Mouse (Mus musculus): ENCODE data around the gene Pparg. TPM values are rescaled to one million over a fixed set of nuclear protein-coding genes. Genes with fewer than 3 reads are reported as not detected.

Gene Pparg
- polyA plus RNA-seq, 1 experiment from 2014 or later: 13.9 TPM

DNA sequence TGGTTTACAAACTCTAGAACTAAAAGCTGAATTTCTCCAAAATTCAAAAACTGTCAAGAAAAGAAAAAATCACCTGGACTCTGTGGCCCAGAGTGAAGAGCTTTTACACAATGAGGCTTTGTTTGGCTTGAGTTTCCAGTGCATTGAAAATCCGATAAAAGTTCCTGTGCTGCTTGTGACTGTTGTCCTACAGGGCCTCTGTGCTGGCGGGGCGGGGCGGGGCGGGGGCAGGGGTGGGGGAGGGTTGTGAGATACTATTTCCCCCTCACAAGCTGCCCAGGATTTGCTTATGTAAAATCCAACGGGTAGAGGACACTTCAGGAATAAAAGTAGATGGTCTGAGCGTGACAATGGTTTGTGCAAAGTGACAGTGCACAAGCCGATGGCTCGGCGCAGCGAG is 16.2 kb upstream of the Pparg start:
- ATAC-seq: peak; percentile 47; the same call in 1 of the 2 replicates
- Histone ChIP-seq H3K4me1 (ENCODE audit: control insufficient read depth, insufficient read depth, low read length) (peaks cover 11% of the 10 kb centered on the region), H3K36me3 (ENCODE audit: control insufficient read depth, insufficient read depth, low read length) (no peaks in the 10 kb centered on the region), H3K27ac (ENCODE audit: low read length) (no peak overlapping the region), H3K9me3 (ENCODE audit: control insufficient read depth, low read length) (no peaks in the 10 kb centered on the region), H3K4me2 (ENCODE audit: low read depth, low read length) (no peak overlapping the region; the same call in 1 of the 2 replicates), H3K27me3 (replicated peaks; ENCODE audit: control insufficient read depth, insufficient read depth, low read length) (no peaks in the 10 kb centered on the region), H3K4me3 (ENCODE audit: low read length) (no peak overlapping the region), H3K9ac (ENCODE audit: low read depth, low read length) (no peak overlapping the region)
- 37% methylated on average over 11 of the region's 11 CpGs for WGBS

DNA sequence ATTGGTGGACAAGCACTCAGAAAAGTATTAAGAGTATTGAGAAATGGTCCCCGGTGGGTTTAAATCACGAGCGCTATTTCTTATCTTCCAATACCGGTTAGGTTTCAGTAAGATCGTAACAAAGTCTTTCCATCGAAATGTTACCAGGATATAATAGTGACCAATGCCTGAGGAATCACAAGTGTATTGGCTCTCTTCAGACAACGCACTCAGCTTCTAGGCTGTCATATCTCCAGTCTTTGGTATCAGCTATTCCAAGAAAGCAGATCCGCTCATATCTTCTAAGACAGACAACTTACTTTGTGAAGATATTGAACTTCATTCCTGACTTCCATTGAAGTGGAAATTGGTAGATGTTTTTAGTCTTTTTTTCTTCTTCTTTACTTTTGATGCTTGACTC is 15.7 kb upstream of the Pparg start:
- Histone ChIP-seq H3K27me3 (replicated peaks; ENCODE audit: control insufficient read depth, insufficient read depth, low read length) (no peaks in the 10 kb centered on the region), H3K36me3 (ENCODE audit: control insufficient read depth, insufficient read depth, low read length) (no peaks in the 10 kb centered on the region), H3K27ac (ENCODE audit: low read length) (no peak overlapping the region), H3K9me3 (ENCODE audit: control insufficient read depth, low read length) (no peaks in the 10 kb centered on the region), H3K9ac (ENCODE audit: low read depth, low read length) (no peak overlapping the region), H3K4me2 (ENCODE audit: low read depth, low read length) (no peak overlapping the region; the same call in 1 of the 2 replicates), H3K4me3 (ENCODE audit: low read length) (no peak overlapping the region), H3K4me1 (ENCODE audit: control insufficient read depth, insufficient read depth, low read length) (peaks cover 13% of the 10 kb centered on the region)
- ATAC-seq: no peak
- WGBS: 85% methylated on average over 8 of the region's 8 CpGs

DNA sequence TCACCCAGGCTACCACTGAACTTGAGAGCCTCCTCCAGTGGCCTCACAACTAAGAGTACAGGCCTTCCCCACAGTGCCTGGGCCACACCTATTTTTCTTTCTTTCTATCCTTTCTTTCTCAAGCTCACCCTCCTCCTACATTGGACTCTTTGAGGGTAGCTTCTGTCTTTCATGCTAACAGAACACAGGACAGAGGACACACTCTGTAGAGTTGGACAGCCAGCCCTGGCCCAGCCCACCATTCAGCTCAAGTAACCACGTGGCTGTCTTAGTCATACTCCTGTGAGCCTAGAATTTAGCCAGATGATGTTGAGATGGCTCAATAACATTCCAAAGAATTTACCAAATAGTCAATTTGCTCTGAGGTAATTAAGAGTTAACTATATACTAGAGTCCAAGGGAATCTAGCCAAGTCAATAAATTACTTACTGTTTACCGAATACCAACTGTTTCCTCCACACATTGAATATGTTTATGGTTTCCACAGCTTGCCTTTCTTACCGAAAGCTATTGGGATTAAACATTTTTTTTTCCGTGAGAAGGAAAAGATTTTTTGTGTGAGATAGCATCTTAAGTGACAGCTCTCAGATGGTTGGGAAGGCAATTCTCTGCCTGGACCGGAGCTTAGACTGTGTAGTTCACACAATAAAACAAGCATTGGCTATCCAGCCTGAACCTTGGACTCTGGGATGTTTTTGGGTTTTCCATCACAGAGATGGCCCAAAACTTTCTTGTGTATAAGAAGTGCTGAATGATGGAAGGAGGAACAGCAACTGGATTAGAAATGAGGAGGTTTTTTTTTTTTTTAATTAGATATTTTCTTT is 10.9 kb upstream of the Pparg start:
- H3K4me1 ChIP-seq (ENCODE audit: control insufficient read depth, insufficient read depth, low read length): peaks cover 6% of the 10 kb centered on the region
- H3K4me3 ChIP-seq (ENCODE audit: low read length): no peak overlapping the region
- 31% methylated on average over 5 of the region's 5 CpGs for WGBS
- no peaks in the 10 kb centered on the region for H3K36me3 ChIP-seq (ENCODE audit: control insufficient read depth, insufficient read depth, low read length)
- H3K9me3 ChIP-seq (ENCODE audit: control insufficient read depth, low read length): no peaks in the 10 kb centered on the region
- ATAC-seq: peak; percentile 86
- H3K27me3 ChIP-seq (replicated peaks; ENCODE audit: control insufficient read depth, insufficient read depth, low read length): no peaks in the 10 kb centered on the region
- no peak overlapping the region for H3K9ac ChIP-seq (ENCODE audit: low read depth, low read length)
- peak overlapping the region; percentile 54 for H3K27ac ChIP-seq (ENCODE audit: low read length)
- no peak overlapping the region for H3K4me2 ChIP-seq (ENCODE audit: low read depth, low read length)

DNA sequence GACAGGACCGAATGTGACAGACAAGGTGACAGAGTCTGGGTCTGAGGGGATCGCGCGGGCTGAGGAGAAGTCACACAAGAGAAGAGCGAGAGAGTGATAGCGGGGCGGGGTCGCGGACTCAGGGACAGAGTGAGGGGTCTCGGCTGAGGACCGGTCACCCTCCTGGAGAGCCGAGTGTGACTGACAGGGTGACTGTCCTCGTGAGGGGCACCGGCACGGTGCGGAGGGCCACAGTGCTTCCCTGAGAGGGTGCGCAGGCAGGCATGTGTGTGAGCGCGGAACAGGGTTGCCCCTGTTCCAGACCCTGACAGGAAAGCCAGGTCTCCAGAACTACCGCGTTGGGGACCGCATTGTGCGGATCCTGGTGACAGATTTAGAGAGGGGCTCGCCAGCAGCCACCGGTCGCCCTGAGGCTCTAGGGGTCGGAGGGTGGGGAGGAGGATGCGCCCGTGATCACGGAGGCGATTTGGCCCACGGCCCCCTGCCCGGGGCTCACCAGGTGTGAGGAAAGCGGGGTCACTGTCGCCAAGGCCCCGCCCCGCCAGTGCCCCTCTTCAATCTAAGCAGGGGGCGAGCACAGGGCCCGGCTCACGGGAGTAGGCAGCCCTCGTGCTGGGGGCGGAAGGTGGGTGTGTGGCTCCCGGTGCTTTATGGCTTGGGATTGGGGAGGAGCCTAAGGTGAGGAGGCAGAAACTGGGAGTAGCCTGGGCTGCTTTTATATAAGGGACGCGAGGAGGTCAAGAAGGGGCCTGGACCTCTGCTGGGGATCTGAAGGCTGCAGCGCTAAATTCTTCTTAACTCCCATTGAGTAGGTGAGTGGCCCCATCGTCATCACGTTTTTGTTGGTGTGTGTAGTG is 1.1 kb downstream of the Pparg start:
- Histone ChIP-seq H3K27ac (ENCODE audit: low read length) (peak overlapping the region; percentile 69; the same call in 1 of the 2 replicates), H3K27me3 (replicated peaks; ENCODE audit: control insufficient read depth, insufficient read depth, low read length) (0 out of 2 replicates have a peak, but pooled peaks cover 5% of the 10 kb centered on the region), H3K9me3 (ENCODE audit: control insufficient read depth, low read length) (peaks cover 3% of the 10 kb centered on the region; the same call in 1 of the 2 replicates), H3K36me3 (ENCODE audit: control insufficient read depth, insufficient read depth, low read length) (no peaks in the 10 kb centered on the region), H3K4me3 (ENCODE audit: low read length) (peak overlapping the region; percentile 71), H3K4me2 (ENCODE audit: low read depth, low read length) (peak overlapping the region; percentile 94), H3K4me1 (ENCODE audit: control insufficient read depth, insufficient read depth, low read length) (peaks cover 4% of the 10 kb centered on the region; the same call in 1 of the 2 replicates), H3K9ac (ENCODE audit: low read depth, low read length) (peak overlapping the region; percentile 82)
- 2% methylated on average over 48 of the region's 48 CpGs for WGBS
- ATAC-seq: peak; percentile 73

DNA sequence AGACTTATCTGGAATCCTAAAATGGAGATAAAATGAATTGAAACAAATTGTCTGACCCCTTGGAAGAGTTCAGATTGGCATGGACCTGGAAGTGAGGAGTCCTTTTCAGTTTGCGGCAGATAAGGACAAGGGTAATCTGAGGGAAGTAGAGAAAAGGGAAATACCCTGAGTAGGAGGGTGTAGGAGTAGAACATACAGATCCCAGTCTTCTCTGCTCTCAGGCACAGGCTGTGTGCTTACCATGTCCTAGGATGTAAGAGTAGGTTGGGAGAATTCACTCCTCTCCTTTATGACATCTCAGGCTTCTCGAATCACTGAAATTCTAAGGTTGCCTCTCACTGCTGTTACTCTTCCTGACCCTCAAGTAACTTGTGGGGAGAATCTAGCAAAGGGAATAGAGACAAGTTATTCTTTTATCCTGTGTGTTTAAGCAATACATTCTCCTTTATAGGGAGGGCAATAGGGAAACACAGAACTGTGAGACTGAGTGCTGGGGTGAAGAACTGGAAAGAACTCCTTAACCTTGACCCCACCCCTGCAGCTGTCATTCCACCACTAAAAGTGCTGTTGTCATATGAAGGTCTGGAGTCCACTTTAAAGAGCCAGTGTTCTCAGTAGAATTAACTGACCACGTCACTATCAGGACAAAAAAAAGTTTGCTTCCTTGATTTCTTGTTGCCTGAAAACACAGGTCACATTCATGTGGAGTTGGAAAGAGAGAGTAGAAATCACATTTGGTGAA is 6.3 kb downstream of the Pparg start:
- ATAC-seq: no peak

DNA sequence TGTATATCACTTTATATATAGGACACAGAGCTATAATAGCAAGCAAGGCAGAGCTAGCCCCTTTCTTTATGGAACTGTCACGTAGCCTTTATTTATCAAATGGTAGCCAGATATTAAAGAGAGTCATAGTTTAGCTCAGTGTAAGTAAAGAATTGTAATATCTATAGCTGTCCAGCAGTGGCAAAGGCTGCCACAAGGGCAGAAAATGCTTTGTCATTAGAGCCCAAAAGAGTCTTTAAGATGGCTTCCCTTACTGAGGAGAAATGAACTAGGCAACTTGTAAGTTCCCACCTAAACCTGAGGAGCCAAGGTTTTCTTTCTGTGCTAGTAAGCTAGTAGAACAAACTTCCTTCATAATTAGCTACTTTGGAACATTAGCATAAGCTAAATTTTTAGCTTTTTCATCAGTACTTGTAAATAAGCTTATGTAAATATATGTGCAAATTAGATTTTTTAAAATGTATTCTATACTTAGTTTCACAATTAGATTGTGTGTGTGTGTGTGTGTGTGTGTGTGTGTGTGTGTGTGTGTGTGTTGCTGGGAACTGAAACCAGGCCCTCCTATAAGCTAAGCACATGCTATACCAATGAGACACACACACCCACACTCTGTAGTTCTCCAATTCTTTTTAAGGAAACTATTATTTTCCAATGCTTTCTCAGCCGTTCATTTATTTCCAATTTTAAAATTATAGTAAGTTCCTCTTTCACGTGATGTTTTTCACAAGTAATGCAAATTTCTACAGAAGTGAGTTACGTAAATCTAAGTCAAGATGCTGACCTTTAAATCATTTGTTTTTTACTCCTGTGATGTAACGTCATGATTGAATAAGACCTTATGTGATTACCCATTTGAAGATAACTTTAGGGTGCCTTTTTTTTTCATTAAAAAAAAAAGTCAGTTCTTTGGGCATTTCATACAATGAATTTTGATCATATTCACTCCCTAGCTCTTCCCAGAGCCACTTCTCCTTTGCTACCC is 14.4 kb downstream of the Pparg start:
- H3K4me2 ChIP-seq (ENCODE audit: low read depth, low read length): no peak overlapping the region
- H3K4me1 ChIP-seq (ENCODE audit: control insufficient read depth, insufficient read depth, low read length): no peaks in the 10 kb centered on the region
- WGBS: 86% methylated on average over 5 of the region's 5 CpGs
- H3K4me3 ChIP-seq (ENCODE audit: low read length): no peak overlapping the region
- ATAC-seq: no peak
- no peaks in the 10 kb centered on the region for H3K36me3 ChIP-seq (ENCODE audit: control insufficient read depth, insufficient read depth, low read length)
- H3K27ac ChIP-seq (ENCODE audit: low read length): no peak overlapping the region
- H3K9ac ChIP-seq (ENCODE audit: low read depth, low read length): no peak overlapping the region
- no peaks in the 10 kb centered on the region for H3K9me3 ChIP-seq (ENCODE audit: control insufficient read depth, low read length)
- H3K27me3 ChIP-seq (replicated peaks; ENCODE audit: control insufficient read depth, insufficient read depth, low read length): no peaks in the 10 kb centered on the region

More for the DNA sequence above, 6.3 kb downstream of the Pparg start:
- Histone ChIP-seq H3K4me1 (ENCODE audit: control insufficient read depth, insufficient read depth, low read length) (peaks cover 2% of the 10 kb centered on the region; the same call in 1 of the 2 replicates), H3K36me3 (ENCODE audit: control insufficient read depth, insufficient read depth, low read length) (no peaks in the 10 kb centered on the region), H3K9ac (ENCODE audit: low read depth, low read length) (no peak overlapping the region), H3K9me3 (ENCODE audit: control insufficient read depth, low read length) (no peaks in the 10 kb centered on the region), H3K27ac (ENCODE audit: low read length) (no peak overlapping the region), H3K4me2 (ENCODE audit: low read depth, low read length) (no peak overlapping the region), H3K27me3 (replicated peaks; ENCODE audit: control insufficient read depth, insufficient read depth, low read length) (0 out of 2 replicates have a peak, but pooled peaks cover 3% of the 10 kb centered on the region), H3K4me3 (ENCODE audit: low read length) (no peak overlapping the region)
- WGBS: 70% methylated on average over 3 of the region's 3 CpGs

DNA sequence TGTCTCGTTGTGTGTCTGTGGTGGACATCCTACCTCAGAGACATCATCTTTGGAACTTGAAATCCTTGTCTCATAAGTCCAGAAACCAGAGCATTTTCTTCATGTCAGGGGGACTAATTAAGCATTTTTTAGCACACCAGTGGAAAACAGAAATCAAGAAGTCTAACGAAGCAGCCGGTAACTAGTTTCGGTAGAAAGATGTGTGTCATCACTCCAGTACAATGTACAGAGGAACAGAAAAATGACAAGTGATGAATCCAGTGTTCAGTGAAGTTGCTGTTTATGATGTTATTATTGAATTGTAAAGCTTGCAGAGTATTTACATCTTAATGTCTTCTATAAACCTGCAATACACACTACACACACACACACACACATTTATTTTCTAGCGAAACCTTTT is 19.8 kb downstream of the Pparg start:
- 88% methylated on average over 5 of the region's 5 CpGs for WGBS
- Histone ChIP-seq H3K27me3 (replicated peaks; ENCODE audit: control insufficient read depth, insufficient read depth, low read length) (no peaks in the 10 kb centered on the region), H3K4me3 (ENCODE audit: low read length) (no peak overlapping the region), H3K4me1 (ENCODE audit: control insufficient read depth, insufficient read depth, low read length) (no peaks in the 10 kb centered on the region), H3K27ac (ENCODE audit: low read length) (no peak overlapping the region), H3K36me3 (ENCODE audit: control insufficient read depth, insufficient read depth, low read length) (no peaks in the 10 kb centered on the region), H3K4me2 (ENCODE audit: low read depth, low read length) (no peak overlapping the region), H3K9ac (ENCODE audit: low read depth, low read length) (no peak overlapping the region), H3K9me3 (ENCODE audit: control insufficient read depth, low read length) (no peaks in the 10 kb centered on the region)
- no peak for ATAC-seq

DNA sequence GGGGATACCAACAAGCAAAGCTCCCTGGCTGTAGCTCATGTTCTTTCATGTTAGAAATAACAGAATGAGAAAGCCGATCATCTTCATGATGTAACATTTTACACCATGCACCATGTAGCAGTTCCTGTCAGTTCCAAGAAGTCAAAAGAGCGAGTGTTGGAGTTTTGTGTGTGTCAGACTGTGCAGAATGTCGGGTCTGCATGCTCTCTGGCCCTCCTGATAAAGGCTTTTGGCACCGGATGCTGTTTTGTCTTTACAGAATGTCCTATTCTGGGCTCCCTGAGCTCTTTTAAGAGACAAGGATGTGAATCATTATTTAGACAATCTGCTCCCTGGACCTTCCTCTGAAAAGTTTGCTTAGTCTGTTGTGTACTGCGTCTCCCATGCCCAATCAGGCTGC is 22.0 kb downstream of the Pparg start:
- Histone ChIP-seq H3K9ac (ENCODE audit: low read depth, low read length) (no peak overlapping the region), H3K4me1 (ENCODE audit: control insufficient read depth, insufficient read depth, low read length) (no peaks in the 10 kb centered on the region), H3K36me3 (ENCODE audit: control insufficient read depth, insufficient read depth, low read length) (no peaks in the 10 kb centered on the region), H3K4me2 (ENCODE audit: low read depth, low read length) (no peak overlapping the region), H3K9me3 (ENCODE audit: control insufficient read depth, low read length) (no peaks in the 10 kb centered on the region), H3K27ac (ENCODE audit: low read length) (no peak overlapping the region), H3K4me3 (ENCODE audit: low read length) (no peak overlapping the region), H3K27me3 (replicated peaks; ENCODE audit: control insufficient read depth, insufficient read depth, low read length) (no peaks in the 10 kb centered on the region)
- WGBS: 61% methylated on average over 5 of the region's 5 CpGs
- no peak for ATAC-seq
